Mouse (Mus musculus) erythroblast, embryonic 14.5 days (primary cell): ENCODE measurements around the gene Itgb8. TPM values are rescaled to one million over a fixed set of nuclear protein-coding genes. Genes with fewer than 3 reads are reported as not detected.

Experiments used
- H3K27me3 ChIP-seq: 2 replicates; pipeline ENCODE4 v1.6.1; 2012; ENCODE audit warnings: inconsistent platforms; ENCODE audit not compliant: control insufficient read depth
- H3K36me3 ChIP-seq: 2 replicates; pipeline ENCODE4 v1.6.1; 2012; ENCODE audit warnings: mild to moderate bottlenecking, inconsistent platforms; ENCODE audit not compliant: control insufficient read depth
- H3K4me1 ChIP-seq: 2 replicates; pipeline ENCODE4 v1.6.1; 2012; ENCODE audit warnings: inconsistent platforms; ENCODE audit not compliant: control insufficient read depth
- H3K4me3 ChIP-seq: replicated peaks from 2 replicates; pipeline ENCODE3; 2012; ENCODE audit warnings: moderate library complexity, mild to moderate bottlenecking, inconsistent platforms
- H3K9me3 ChIP-seq: 2 replicates; pipeline ENCODE4 v1.6.1; 2012; ENCODE audit warnings: low read length, inconsistent platforms, mixed read lengths; ENCODE audit not compliant: control insufficient read depth
- GATA1 ChIP-seq: IDR thresholded peaks from 2 replicates; pipeline ENCODE4 v1.6.1; 2012; ENCODE audit warnings: low read length, inconsistent platforms, mixed read lengths
- TAL1 ChIP-seq: IDR thresholded peaks from 3 replicates; pipeline ENCODE4 v1.6.1; 2012; ENCODE audit warnings: low read length, inconsistent platforms, mixed read lengths
- polyA plus RNA-seq: library from polyadenylated mRNA; stranded (reverse); fragments of >175 nt; gene quantifications from 2 replicates; pipeline ENCODE4 v1.2.3, GENCODE M21; 2012

Gene Itgb8
- polyA plus RNA-seq, 1 experiment, result not detected

DNA sequence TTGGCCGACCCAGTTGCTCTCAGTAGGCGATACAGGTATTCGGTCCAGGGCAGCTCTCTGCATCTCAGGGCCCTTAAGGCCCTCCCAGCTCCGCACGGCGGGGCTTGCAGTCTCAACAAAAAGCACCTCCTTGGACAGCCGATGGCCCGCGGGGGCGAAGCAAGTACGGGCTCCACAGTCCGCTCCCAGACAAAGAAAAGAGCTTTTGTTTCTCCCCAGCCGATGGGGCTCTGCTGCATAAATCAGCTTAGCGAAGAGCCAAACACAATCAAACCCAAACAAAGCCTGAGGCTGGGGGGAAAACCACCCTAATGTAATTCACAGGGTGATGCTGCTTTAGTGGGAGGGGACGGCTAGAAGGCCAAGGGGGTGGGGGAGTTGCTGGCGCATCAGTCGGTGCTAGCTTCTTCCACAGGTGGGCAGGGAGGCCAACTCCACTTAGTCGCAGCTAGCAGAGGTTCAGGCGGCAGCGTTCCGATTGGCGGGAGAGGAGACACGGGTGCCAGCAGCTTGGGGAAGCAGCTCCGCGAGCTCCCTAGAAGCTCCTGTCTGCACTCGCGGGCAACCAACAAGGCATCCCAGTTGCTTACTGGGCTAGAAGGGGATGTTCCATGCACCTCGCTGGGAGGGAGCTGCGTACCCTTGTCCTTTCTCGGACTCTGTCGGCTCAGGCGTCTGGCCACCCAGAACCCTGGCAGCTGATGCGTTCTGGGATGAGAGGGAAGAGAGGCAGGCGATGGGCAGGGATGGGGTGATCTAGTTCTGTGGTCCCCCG lies 494 bp downstream of the Itgb8 start:
- no peaks in the 10 kb centered on the region for H3K36me3 ChIP-seq
- no peak overlapping the region for H3K4me3 ChIP-seq
- H3K9me3 ChIP-seq, result no peaks in the 10 kb centered on the region
- H3K27me3 ChIP-seq, result peaks cover 30% of the 10 kb centered on the region
- TF ChIP-seq TAL1, result no peak
- no peak for TF ChIP-seq GATA1
- no peaks in the 10 kb centered on the region for H3K4me1 ChIP-seq

DNA sequence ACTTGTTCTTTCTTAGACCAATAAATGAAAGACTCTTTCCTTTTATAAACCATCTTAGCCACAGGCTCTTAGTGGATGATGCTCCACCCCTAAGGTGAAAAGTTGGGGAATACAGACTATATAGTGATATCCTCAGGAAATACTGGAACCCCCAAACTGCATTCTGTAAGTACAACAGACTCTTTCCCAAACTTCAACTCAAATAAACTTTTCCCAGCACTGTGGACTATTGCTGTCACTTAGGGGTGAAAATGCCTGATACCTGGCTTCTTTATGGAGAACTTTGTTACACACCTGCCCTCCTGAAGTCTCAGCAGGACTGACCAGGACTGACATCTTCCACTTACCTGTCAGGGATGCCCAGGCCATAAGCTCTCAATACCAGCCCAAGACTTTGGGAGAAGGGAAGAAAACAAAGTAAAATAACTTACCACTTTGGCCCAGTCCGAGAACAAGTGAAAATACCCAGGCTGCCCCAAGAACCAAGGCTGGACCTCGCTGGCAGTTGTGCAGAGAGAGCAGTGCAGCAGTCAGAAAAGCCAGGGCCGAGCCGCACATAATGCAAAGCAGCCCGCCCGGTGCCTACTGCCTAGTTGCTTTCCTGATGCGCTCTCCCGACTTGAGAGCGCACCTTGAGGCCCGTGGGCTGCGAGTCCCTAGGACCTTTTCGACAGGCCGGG lies 1.2 kb downstream of the Itgb8 start:
- Histone ChIP-seq H3K4me1 (no peaks in the 10 kb centered on the region), H3K27me3 (peaks cover 30% of the 10 kb centered on the region), H3K9me3 (no peaks in the 10 kb centered on the region), H3K36me3 (no peaks in the 10 kb centered on the region), H3K4me3 (no peak overlapping the region)
- TF ChIP-seq TAL1, result no peak
- no peak for TF ChIP-seq GATA1

DNA sequence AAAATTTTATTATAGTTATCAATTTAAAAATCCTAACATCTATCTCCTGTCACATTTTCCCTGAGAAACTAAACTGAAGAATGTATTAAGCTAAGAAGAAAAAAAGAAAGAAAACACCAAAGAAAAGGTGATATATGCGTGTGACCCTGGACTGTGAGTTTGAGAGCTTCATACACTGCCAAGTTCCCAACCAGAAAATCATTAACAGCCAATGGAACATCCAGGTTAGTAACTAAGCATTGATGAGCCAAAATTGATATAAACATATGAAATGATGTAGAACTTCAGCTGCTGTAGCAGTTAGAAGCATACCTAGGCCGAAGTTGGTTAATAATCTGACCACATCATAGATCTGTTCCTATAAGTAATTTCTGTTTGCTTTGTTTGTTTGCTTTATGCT lies 6.8 kb downstream of the Itgb8 start:
- H3K4me1 ChIP-seq, result no peaks in the 10 kb centered on the region
- H3K9me3 ChIP-seq, result no peaks in the 10 kb centered on the region
- no peaks in the 10 kb centered on the region for H3K36me3 ChIP-seq
- peaks cover 1% of the 10 kb centered on the region for H3K27me3 ChIP-seq
- no peak overlapping the region for H3K4me3 ChIP-seq
- TF ChIP-seq TAL1 (no peak), GATA1 (no peak)

DNA sequence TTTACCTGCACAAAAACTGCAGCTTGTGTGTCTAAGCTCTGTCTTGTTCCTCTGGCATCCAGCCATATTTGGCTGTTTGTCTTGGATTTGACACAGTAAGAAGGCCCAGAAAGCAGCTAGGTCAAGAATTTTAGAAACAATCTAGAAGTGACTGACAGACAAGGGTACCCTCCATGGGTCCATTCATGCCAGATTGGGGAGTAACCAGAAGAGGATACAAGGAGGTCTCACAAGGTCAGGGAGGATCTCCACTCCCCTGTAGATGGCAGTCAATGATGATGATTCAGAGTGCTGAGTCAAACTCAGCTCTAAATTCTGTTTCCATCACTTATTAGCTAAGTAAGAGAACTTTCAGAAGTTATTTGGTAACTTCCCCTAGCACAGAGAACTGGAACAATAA lies 8.2 kb downstream of the Itgb8 start:
- Histone ChIP-seq H3K36me3 (no peaks in the 10 kb centered on the region), H3K9me3 (no peaks in the 10 kb centered on the region), H3K27me3 (no peaks in the 10 kb centered on the region), H3K4me1 (no peaks in the 10 kb centered on the region), H3K4me3 (no peak overlapping the region)
- TF ChIP-seq GATA1 (no peak), TAL1 (no peak)

DNA sequence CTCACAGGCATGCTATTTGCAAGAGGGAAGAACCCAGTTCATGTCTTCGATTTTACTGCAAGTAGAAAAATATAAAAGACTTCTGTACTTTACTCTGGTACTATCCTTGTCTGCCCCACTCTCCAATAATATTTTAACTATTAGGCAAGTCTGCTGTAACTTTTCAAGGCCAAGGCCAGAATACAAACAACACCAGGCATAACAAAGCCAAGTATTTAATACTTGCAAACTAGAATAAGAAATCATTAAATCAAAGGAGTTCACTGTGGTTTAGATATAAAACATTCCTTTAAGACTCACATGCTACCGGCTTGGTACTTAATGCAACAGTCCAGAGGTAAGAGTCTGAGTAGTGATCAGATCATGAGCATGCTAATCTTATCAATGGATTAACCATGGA lies 9.0 kb downstream of the Itgb8 start:
- Histone ChIP-seq H3K4me3 (no peak overlapping the region), H3K27me3 (no peaks in the 10 kb centered on the region), H3K4me1 (no peaks in the 10 kb centered on the region), H3K9me3 (no peaks in the 10 kb centered on the region), H3K36me3 (no peaks in the 10 kb centered on the region)
- TF ChIP-seq GATA1 (no peak), TAL1 (no peak)

DNA sequence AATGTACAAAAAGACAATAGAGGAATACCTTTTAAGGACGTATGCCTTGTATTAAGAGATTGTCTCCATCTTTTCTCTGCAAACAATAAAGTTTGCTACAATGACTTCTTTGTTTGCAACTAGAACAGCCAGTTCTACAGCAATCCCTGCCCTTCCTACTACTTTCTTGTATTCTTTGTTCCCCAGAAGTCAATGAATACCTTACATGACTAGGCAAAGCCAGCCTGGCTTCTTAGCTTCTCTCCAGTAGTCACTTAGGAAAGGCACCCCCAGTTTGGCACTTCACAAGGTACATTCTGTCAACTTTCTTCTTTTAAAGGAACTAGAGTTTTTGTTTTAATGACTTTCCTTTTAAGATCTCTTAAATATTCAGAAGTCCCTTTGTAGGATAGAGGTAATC lies 10.7 kb downstream of the Itgb8 start:
- Histone ChIP-seq H3K9me3 (no peaks in the 10 kb centered on the region), H3K36me3 (no peaks in the 10 kb centered on the region), H3K4me1 (no peaks in the 10 kb centered on the region), H3K27me3 (no peaks in the 10 kb centered on the region), H3K4me3 (no peak overlapping the region)
- TF ChIP-seq TAL1 (no peak), GATA1 (no peak)

DNA sequence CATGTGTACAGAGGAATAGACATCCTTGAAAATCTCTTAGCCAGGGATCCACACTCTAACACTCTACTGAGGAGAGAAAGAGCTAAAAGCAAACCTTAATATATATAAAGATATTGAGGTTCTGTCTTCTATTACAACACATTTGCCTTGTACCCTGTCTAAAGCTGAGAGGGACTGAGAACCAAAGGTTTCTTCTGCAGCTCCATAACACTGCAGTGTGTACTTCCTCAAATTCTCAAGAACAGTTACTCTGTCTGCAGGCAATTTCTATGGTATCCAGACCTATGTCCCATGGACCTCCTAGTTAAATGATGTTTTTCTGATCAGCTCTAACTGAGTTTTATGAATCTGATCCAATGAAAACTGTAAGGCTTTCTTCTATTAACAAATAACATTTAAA lies 13.9 kb downstream of the Itgb8 start:
- Histone ChIP-seq H3K4me3 (no peak overlapping the region), H3K27me3 (no peaks in the 10 kb centered on the region), H3K4me1 (no peaks in the 10 kb centered on the region), H3K36me3 (no peaks in the 10 kb centered on the region), H3K9me3 (no peaks in the 10 kb centered on the region)
- TF ChIP-seq GATA1 (no peak), TAL1 (no peak)

DNA sequence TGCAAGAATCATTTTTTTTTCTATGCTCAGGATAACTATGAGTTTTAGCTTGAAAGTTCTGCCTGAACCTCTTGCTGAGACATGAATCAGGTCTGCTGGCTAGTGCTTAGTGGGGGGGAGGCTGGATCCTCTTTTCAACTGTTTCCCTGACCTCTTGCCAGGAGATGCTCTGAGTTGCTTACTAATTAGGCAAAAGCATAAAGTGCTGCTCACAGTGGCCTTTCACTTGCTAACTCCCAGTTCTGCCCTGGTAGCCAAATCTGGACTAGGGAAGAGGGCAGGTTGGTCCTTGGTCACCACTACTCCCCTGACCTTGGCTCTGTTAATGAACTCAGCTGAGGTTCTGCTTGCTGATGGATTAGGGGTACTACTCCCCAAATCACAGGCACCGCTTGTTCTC lies 19.2 kb downstream of the Itgb8 start:
- Histone ChIP-seq H3K4me3 (no peak overlapping the region), H3K4me1 (peaks cover 4% of the 10 kb centered on the region), H3K36me3 (no peaks in the 10 kb centered on the region), H3K27me3 (no peaks in the 10 kb centered on the region), H3K9me3 (no peaks in the 10 kb centered on the region)
- no peak for TF ChIP-seq GATA1
- TF ChIP-seq TAL1, result no peak

DNA sequence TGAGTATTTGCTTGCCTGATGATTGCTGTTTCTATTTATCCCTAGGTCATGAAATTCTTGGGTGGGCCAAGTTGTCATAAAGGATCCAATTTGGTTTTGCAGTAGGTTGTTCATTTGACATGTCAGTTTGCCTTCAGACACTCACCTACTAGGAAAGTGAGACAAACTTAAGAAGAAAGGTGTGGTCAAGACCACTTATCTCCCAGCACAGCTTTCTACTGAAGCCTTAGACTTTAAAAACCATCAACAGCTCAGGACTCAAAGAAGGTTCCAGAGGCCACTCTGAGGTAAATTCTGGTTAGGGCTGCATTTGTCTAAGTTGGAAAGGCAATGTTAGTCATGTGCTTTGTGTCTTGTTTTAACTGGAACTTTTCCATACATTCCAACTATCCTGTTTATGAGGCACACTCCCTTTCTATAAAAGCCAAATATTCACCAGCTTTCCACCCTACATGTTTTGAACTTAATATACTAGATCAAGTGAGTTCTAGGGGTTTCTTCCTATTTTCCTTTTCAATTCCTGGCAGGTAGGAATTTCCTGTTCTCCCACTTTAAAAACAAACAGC lies 20.8 kb downstream of the Itgb8 start:
- Histone ChIP-seq H3K4me3 (no peak overlapping the region), H3K9me3 (no peaks in the 10 kb centered on the region), H3K4me1 (peaks cover 4% of the 10 kb centered on the region), H3K36me3 (no peaks in the 10 kb centered on the region), H3K27me3 (no peaks in the 10 kb centered on the region)
- no peak for TF ChIP-seq TAL1
- no peak for TF ChIP-seq GATA1
